Mouse (Mus musculus): ENCODE measurements at regions not wholly inside any gene's neighbourhood (a gene's known extent, or its start where the extent isn't known, plus 50 kb on each side); places are given as distances from the start of the nearest gene placed in this dataset.

DNA sequence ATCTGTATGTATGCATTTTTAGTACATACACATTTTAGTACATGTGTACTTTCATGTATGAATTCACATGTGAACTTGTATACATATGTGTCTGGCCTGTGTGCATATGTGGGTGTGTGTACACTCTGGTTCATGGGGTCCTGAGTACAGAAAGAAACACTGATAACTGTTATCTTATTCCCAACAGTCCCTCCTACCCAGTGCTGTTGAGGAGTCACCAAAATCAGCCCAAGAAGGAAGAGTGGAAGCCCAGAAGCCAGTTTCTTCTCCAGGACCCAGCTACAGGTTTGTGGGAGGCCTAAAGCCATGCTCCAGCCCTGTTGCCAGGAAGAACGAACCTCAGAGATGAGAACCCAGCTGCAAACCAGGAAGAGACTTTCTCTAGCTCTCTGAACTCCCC lies 53.6 kb upstream of the Irf2bp2 start:
- TF ChIP-seq CTCF (IDR thresholded peaks at IDR 0.05; ENCODE audit: borderline replicate concordance, extremely low read depth, insufficient read depth, insufficient read length) (no peak), POLR2A (IDR thresholded peaks at IDR 0.05; ENCODE audit: borderline replicate concordance, extremely low read depth, insufficient read depth, insufficient read length, poor library complexity, severe bottlenecking) (no peak)
